Mouse (Mus musculus) neural tube, embryonic 13.5 days (tissue): ENCODE measurements at regions not wholly inside any gene's neighbourhood (a gene's known extent, or its start where the extent isn't known, plus 50 kb on each side); places are given as distances from the start of the nearest gene placed in this dataset.
A peak's percentile ranks its signal among the peaks of the same experiment; 100 is the strongest.

Experiments used
- ATAC-seq: fragments of 200-750 bp; cut with Nextera tagmentation; 2 replicates; pipeline ENCODE4 v1.8.0; 2017; ENCODE audit warnings: low read depth, mild to moderate bottlenecking, moderate TSS enrichment, moderate library complexity
- H3K27ac ChIP-seq: fragments of 300-500 bp; sonication (generic); replicated peaks from 2 replicates; pipeline ENCODE4 v1.5.1; 2015; ENCODE audit warnings: moderate library complexity, mild to moderate bottlenecking, inconsistent platforms
- H3K27me3 ChIP-seq: fragments of 300-500 bp; sonication (generic); 2 replicates; pipeline ENCODE4 v1.6.1; 2015; ENCODE audit warnings: mild to moderate bottlenecking, inconsistent platforms
- H3K36me3 ChIP-seq: fragments of 300-500 bp; sonication (generic); 2 replicates; pipeline ENCODE4 v1.6.1; 2015; ENCODE audit warnings: mild to moderate bottlenecking, inconsistent platforms
- H3K4me1 ChIP-seq: fragments of 300-500 bp; sonication (generic); replicated peaks from 2 replicates; pipeline ENCODE4 v1.6.1; 2015; ENCODE audit warnings: inconsistent platforms
- H3K4me2 ChIP-seq: fragments of 300-500 bp; sonication (generic); 2 replicates; pipeline ENCODE4 v1.6.1; 2015; ENCODE audit warnings: inconsistent platforms, mild to moderate bottlenecking, moderate library complexity
- H3K4me3 ChIP-seq: fragments of 300-500 bp; sonication (generic); 2 replicates; pipeline ENCODE4 v1.5.1; 2015; ENCODE audit warnings: mild to moderate bottlenecking, inconsistent platforms
- H3K9ac ChIP-seq: fragments of 300-500 bp; sonication (generic); 2 replicates; pipeline ENCODE4 v1.6.1; 2015; ENCODE audit warnings: moderate library complexity, mild to moderate bottlenecking, inconsistent platforms
- H3K9me3 ChIP-seq: fragments of 300-500 bp; sonication (generic); 2 replicates; pipeline ENCODE4 v1.6.1; 2016; ENCODE audit warnings: inconsistent platforms
- WGBS: fragments of 180-500 bp; shearing (Covaris S2); methylation state at CpG from one replicate; pipeline ENCODE4 v1.1.7; 2015; 5-methylcytosine and 5-hydroxymethylcytosine counted together

GRCm38 (mm10) chr1:137212856-137213255, 252.6 kb upstream of the Nr5a2 start:
- no peak overlapping the region for H3K27ac ChIP-seq
- no peak overlapping the region for H3K4me3 ChIP-seq
- 82% methylated on average over 3 of the region's 3 CpGs for WGBS
- no peaks in the 10 kb centered on the region for H3K27me3 ChIP-seq
- no peaks in the 10 kb centered on the region for H3K4me1 ChIP-seq
- H3K9me3 ChIP-seq: no peaks in the 10 kb centered on the region
- no peaks in the 10 kb centered on the region for H3K36me3 ChIP-seq
- no peak overlapping the region for H3K4me2 ChIP-seq
- H3K9ac ChIP-seq: no peak overlapping the region
- ATAC-seq: no peak

- Histone ChIP-seq H3K9ac (no peak overlapping the region), H3K4me3 (no peak overlapping the region), H3K4me2 (no peak overlapping the region), H3K27ac (no peak overlapping the region), H3K36me3 (no peaks in the 10 kb centered on the region), H3K4me1 (no peaks in the 10 kb centered on the region; the same call in 1 of the 2 replicates), H3K9me3 (no peaks in the 10 kb centered on the region), H3K27me3 (no peaks in the 10 kb centered on the region)
- no peak for ATAC-seq
- WGBS: 91% methylated on average over 7 of the region's 7 CpGs
Observed at GRCm38 (mm10) chr1:137204371-137204770, 244.1 kb upstream of the Nr5a2 start.

- Histone ChIP-seq H3K4me1 (no peaks in the 10 kb centered on the region; the same call in 1 of the 2 replicates), H3K4me3 (no peak overlapping the region), H3K27me3 (no peaks in the 10 kb centered on the region), H3K27ac (no peak overlapping the region), H3K9ac (no peak overlapping the region), H3K9me3 (no peaks in the 10 kb centered on the region), H3K36me3 (no peaks in the 10 kb centered on the region), H3K4me2 (no peak overlapping the region)
- 86% methylated on average over 8 of the region's 8 CpGs for WGBS
- ATAC-seq: no peak
Observed at GRCm38 (mm10) chr1:137203512-137203911, 243.3 kb upstream of the Nr5a2 start.

- 77% methylated on average over 11 of the region's 11 CpGs for WGBS
- no peaks in the 10 kb centered on the region for H3K27me3 ChIP-seq
- no peaks in the 10 kb centered on the region for H3K4me1 ChIP-seq
- no peaks in the 10 kb centered on the region for H3K9me3 ChIP-seq
- no peaks in the 10 kb centered on the region for H3K36me3 ChIP-seq
- no peak overlapping the region for H3K4me2 ChIP-seq
- no peak overlapping the region for H3K9ac ChIP-seq
- H3K4me3 ChIP-seq: no peak overlapping the region
- no peak for ATAC-seq
- no peak overlapping the region for H3K27ac ChIP-seq
Observed at GRCm38 (mm10) chr1:137200931-137201330, 240.7 kb upstream of the Nr5a2 start.

- Histone ChIP-seq H3K9me3 (no peaks in the 10 kb centered on the region), H3K36me3 (no peaks in the 10 kb centered on the region), H3K4me1 (no peaks in the 10 kb centered on the region), H3K4me2 (no peak overlapping the region), H3K4me3 (no peak overlapping the region), H3K9ac (no peak overlapping the region), H3K27ac (no peak overlapping the region), H3K27me3 (no peaks in the 10 kb centered on the region)
- ATAC-seq: no peak
Observed at GRCm38 (mm10) chr1:137195962-137196361, 235.7 kb upstream of the Nr5a2 start.

- H3K9ac ChIP-seq: no peak overlapping the region
- H3K27ac ChIP-seq: no peak overlapping the region
- WGBS: 56% methylated on average over 3 of the region's 3 CpGs
- no peak for ATAC-seq
- no peaks in the 10 kb centered on the region for H3K27me3 ChIP-seq
- no peak overlapping the region for H3K4me2 ChIP-seq
- H3K9me3 ChIP-seq: no peaks in the 10 kb centered on the region
- no peaks in the 10 kb centered on the region for H3K4me1 ChIP-seq
- H3K4me3 ChIP-seq: no peak overlapping the region
- no peaks in the 10 kb centered on the region for H3K36me3 ChIP-seq
Observed at GRCm38 (mm10) chr1:137195065-137195620, 234.9 kb upstream of the Nr5a2 start.

- H3K4me3 ChIP-seq: no peak overlapping the region
- no peaks in the 10 kb centered on the region for H3K36me3 ChIP-seq
- 94% methylated on average over 4 of the region's 4 CpGs for WGBS
- H3K9ac ChIP-seq: no peak overlapping the region
- H3K9me3 ChIP-seq: no peaks in the 10 kb centered on the region
- no peak for ATAC-seq
- H3K27ac ChIP-seq: no peak overlapping the region
- no peaks in the 10 kb centered on the region for H3K27me3 ChIP-seq
- peaks cover 8% of the 10 kb centered on the region for H3K4me1 ChIP-seq
- no peak overlapping the region for H3K4me2 ChIP-seq
Observed at GRCm38 (mm10) chr1:137178231-137178630, 218.0 kb upstream of the Nr5a2 start.

GRCm38 (mm10) chr1:137176696-137177095, 216.4 kb upstream of the Nr5a2 start:
- H3K27ac ChIP-seq: no peak overlapping the region
- WGBS: 39% methylated on average over 15 of the region's 15 CpGs
- no peaks in the 10 kb centered on the region for H3K36me3 ChIP-seq
- ATAC-seq: no peak
- H3K9ac ChIP-seq: no peak overlapping the region
- no peaks in the 10 kb centered on the region for H3K27me3 ChIP-seq
- no peak overlapping the region for H3K4me3 ChIP-seq
- H3K9me3 ChIP-seq: no peaks in the 10 kb centered on the region
- peaks cover 16% of the 10 kb centered on the region for H3K4me1 ChIP-seq
- peak overlapping the region; percentile 24; the same call in 1 of the 2 replicates for H3K4me2 ChIP-seq

GRCm38 (mm10) chr1:137174081-137174480, 213.8 kb upstream of the Nr5a2 start:
- no peaks in the 10 kb centered on the region for H3K36me3 ChIP-seq
- H3K9me3 ChIP-seq: no peaks in the 10 kb centered on the region
- H3K4me3 ChIP-seq: no peak overlapping the region
- no peak overlapping the region for H3K4me2 ChIP-seq
- ATAC-seq: no peak
- H3K27ac ChIP-seq: no peak overlapping the region
- H3K4me1 ChIP-seq: peaks cover 16% of the 10 kb centered on the region
- H3K9ac ChIP-seq: no peak overlapping the region
- no peaks in the 10 kb centered on the region for H3K27me3 ChIP-seq
- 36% methylated on average over 5 of the region's 5 CpGs for WGBS

- no peak overlapping the region for H3K4me3 ChIP-seq
- no peak overlapping the region for H3K4me2 ChIP-seq
- 73% methylated on average over 6 of the region's 6 CpGs for WGBS
- H3K27me3 ChIP-seq: no peaks in the 10 kb centered on the region
- ATAC-seq: no peak
- no peak overlapping the region for H3K9ac ChIP-seq
- no peaks in the 10 kb centered on the region for H3K9me3 ChIP-seq
- H3K4me1 ChIP-seq: peaks cover 14% of the 10 kb centered on the region
- no peaks in the 10 kb centered on the region for H3K36me3 ChIP-seq
- no peak overlapping the region for H3K27ac ChIP-seq
Observed at GRCm38 (mm10) chr1:137172128-137172527, 211.9 kb upstream of the Nr5a2 start.

GRCm38 (mm10) chr1:137171451-137171850, 211.2 kb upstream of the Nr5a2 start:
- no peak overlapping the region for H3K27ac ChIP-seq
- 56% methylated on average over 5 of the region's 5 CpGs for WGBS
- no peak for ATAC-seq

GRCm38 (mm10) chr1:137147891-137148290, 187.6 kb upstream of the Nr5a2 start:
- no peaks in the 10 kb centered on the region for H3K36me3 ChIP-seq
- no peak overlapping the region for H3K4me3 ChIP-seq
- H3K4me1 ChIP-seq: no peaks in the 10 kb centered on the region
- 84% methylated on average over 3 of the region's 3 CpGs for WGBS
- H3K9me3 ChIP-seq: no peaks in the 10 kb centered on the region
- no peak overlapping the region for H3K9ac ChIP-seq
- H3K4me2 ChIP-seq: no peak overlapping the region
- H3K27ac ChIP-seq: no peak overlapping the region
- H3K27me3 ChIP-seq: no peaks in the 10 kb centered on the region
- ATAC-seq: no peak

More at GRCm38 (mm10) chr1:137171451-137171850, 211.2 kb upstream of the Nr5a2 start:
- H3K9ac ChIP-seq: no peak overlapping the region
- H3K4me3 ChIP-seq: no peak overlapping the region
- H3K27me3 ChIP-seq: no peaks in the 10 kb centered on the region
- H3K9me3 ChIP-seq: no peaks in the 10 kb centered on the region
- H3K36me3 ChIP-seq: no peaks in the 10 kb centered on the region
- H3K4me2 ChIP-seq: no peak overlapping the region
- peaks cover 8% of the 10 kb centered on the region; the same call in 1 of the 2 replicates for H3K4me1 ChIP-seq

GRCm38 (mm10) chr1:137141879-137142570, 181.8 kb upstream of the Nr5a2 start:
- Histone ChIP-seq H3K9ac (no peak overlapping the region), H3K27ac (no peak overlapping the region), H3K4me3 (no peak overlapping the region), H3K27me3 (no peaks in the 10 kb centered on the region), H3K4me2 (no peak overlapping the region), H3K36me3 (no peaks in the 10 kb centered on the region), H3K4me1 (peaks cover 6% of the 10 kb centered on the region; the same call in 1 of the 2 replicates), H3K9me3 (no peaks in the 10 kb centered on the region)
- WGBS: 34% methylated on average over 13 of the region's 13 CpGs
- ATAC-seq: no peak
